Mouse (Mus musculus) lung, adult 2 months (tissue): ENCODE data around the gene Wsb1.

ENCODE experiments used
- CTCF ChIP-seq: fragments of 200-500 bp; IDR thresholded peaks from 2 replicates; pipeline ENCODE4 v1.5.1; 2011; ENCODE audit warnings: mild to moderate bottlenecking, low read length, control low read depth; ENCODE audit not compliant: insufficient read depth
- POLR2A ChIP-seq: fragments of 200-500 bp; IDR thresholded peaks from 2 replicates; pipeline ENCODE4 v1.6.1; 2011; ENCODE audit warnings: low read depth, mild to moderate bottlenecking, control low read depth, low read length, borderline replicate concordance; ENCODE audit errors: extremely low read depth

GRCm38 (mm10) chr11:79291651-79292050, 37.2 kb upstream of the Wsb1 start:
- TF ChIP-seq POLR2A (no peak), CTCF (no peak)
